Mouse (Mus musculus) lung, postnatal 0 days (tissue): ENCODE measurements around the gene Syf2. TPM values are rescaled to one million over a fixed set of nuclear protein-coding genes. Genes with fewer than 3 reads are reported as not detected.
A peak's percentile ranks its signal among the peaks of the same experiment; 100 is the strongest.

Experiments
- ATAC-seq: fragments of 200-750 bp; cut with Nextera tagmentation; 2 replicates; pipeline ENCODE4 v1.8.0; 2017; ENCODE audit warnings: moderate library complexity
- DNase-seq: peaks from one replicate; pipeline ENCODE4 v3.0.0-alpha.2; 2016; ENCODE audit warnings: low spot score
- H3K27ac ChIP-seq: fragments of 300-500 bp; sonication (generic); 2 replicates; pipeline ENCODE4 v1.5.1; 2014; ENCODE audit warnings: antibody characterized with exemption, mild to moderate bottlenecking, low read length, mixed read lengths
- H3K27me3 ChIP-seq: fragments of 300-500 bp; sonication (generic); replicated peaks from 2 replicates; pipeline ENCODE4 v1.6.1; 2014; ENCODE audit warnings: low read length, mixed read lengths; ENCODE audit not compliant: insufficient read depth
- H3K36me3 ChIP-seq: fragments of 300-500 bp; sonication (generic); 2 replicates; pipeline ENCODE4 v1.6.1; 2014; ENCODE audit warnings: low read length, mixed read lengths; ENCODE audit not compliant: insufficient read depth
- H3K4me1 ChIP-seq: fragments of 300-500 bp; sonication (generic); 2 replicates; pipeline ENCODE4 v1.6.1; 2014; ENCODE audit warnings: antibody characterized with exemption, low read depth, low read length, mixed read lengths; ENCODE audit not compliant: insufficient read depth
- H3K4me2 ChIP-seq: fragments of 300-500 bp; sonication (generic); replicated peaks from 2 replicates; pipeline ENCODE4 v1.6.1; 2014; ENCODE audit warnings: low read depth, mild to moderate bottlenecking, low read length, moderate library complexity, mixed read lengths
- H3K4me3 ChIP-seq: fragments of 300-500 bp; sonication (generic); 2 replicates; pipeline ENCODE4 v1.5.1; 2014; ENCODE audit warnings: low read depth, low read length
- H3K9ac ChIP-seq: fragments of 300-500 bp; sonication (generic); replicated peaks from 2 replicates; pipeline ENCODE4 v1.6.1; 2014; ENCODE audit warnings: low read depth, mild to moderate bottlenecking
- H3K9me3 ChIP-seq: fragments of 300-500 bp; sonication (generic); 2 replicates; pipeline ENCODE4 v1.6.1; 2016; ENCODE audit warnings: low read length, mixed read lengths
- CTCF ChIP-seq: IDR thresholded peaks from 2 replicates; pipeline ENCODE4 v1.5.1; 2016; ENCODE audit warnings: antibody characterized with exemption, mild to moderate bottlenecking
- EP300 ChIP-seq: IDR thresholded peaks from 2 replicates; pipeline ENCODE4 v1.6.1; 2016; ENCODE audit warnings: antibody characterized with exemption, mild to moderate bottlenecking, control low read depth
- WGBS: fragments of 180-500 bp; shearing (Covaris S2); extraction: QIAGEN DNeasy Blood & Tissue Kit; methylation state at CpG from one replicate; pipeline ENCODE4 v1.1.7; 2014; 5-methylcytosine and 5-hydroxymethylcytosine counted together
- polyA plus RNA-seq: library from polyadenylated mRNA; unstranded; fragments of >200 nt; fragmentation: Nextera tagmentation; extraction: Ambion mirVana; gene quantifications from 2 replicates; pipeline ENCODE4 v1.2.1, GENCODE M21; 2015

The Syf2 gene
- polyA plus RNA-seq, 1 experiment from 2014 or later: 132 TPM

DNA sequence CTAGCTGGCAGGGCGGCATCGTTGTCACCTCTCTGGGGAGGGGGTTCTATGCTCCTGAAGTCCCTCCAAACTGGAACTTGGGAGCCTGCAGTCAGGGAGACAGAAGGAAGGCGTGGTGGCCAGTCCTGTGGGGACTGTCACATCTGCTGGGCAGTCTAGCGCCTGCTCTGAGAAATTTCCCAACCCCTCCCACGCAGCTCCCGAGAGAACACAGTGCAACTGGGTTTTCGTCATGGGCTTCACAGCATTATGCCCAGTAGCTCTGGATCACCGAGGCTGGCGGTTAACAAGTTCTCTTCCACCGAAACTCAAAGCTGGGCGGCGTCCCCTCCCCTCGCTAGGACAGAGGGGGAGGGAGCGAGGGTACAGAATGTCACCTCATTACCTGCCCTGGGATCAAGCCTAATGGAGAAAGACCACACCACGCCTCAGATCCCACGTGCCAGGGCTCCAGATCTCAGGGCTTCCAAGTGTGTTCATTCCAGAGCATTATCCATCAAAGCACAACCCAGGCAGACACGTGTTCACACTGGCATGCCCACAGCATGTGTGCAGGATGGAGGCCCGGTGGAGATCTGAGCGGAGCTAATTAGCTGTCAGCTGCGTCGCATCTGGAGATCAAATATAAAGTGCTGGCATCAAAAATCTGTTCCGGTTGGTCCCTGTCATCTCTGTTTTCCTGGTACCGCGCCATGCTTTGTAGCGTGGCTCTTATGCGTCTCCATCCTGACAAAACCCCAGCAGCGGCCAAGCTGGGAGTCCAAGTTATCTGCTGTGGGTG is 13.2 kb downstream of the Syf2 start:
- Histone ChIP-seq H3K36me3 (no peaks in the 10 kb centered on the region), H3K4me3 (no peak overlapping the region), H3K27ac (no peak overlapping the region), H3K9me3 (no peaks in the 10 kb centered on the region), H3K4me1 (no peaks in the 10 kb centered on the region), H3K27me3 (no peaks in the 10 kb centered on the region), H3K4me2 (no peak overlapping the region), H3K9ac (no peak overlapping the region)
- DNase-seq (peak; percentile 51), ATAC-seq (peak; percentile 80)
- TF ChIP-seq CTCF: no peak
- TF ChIP-seq EP300: no peak; the same call in 1 of the 2 replicates
- WGBS: 33% methylated on average over 27 of the region's 27 CpGs

DNA sequence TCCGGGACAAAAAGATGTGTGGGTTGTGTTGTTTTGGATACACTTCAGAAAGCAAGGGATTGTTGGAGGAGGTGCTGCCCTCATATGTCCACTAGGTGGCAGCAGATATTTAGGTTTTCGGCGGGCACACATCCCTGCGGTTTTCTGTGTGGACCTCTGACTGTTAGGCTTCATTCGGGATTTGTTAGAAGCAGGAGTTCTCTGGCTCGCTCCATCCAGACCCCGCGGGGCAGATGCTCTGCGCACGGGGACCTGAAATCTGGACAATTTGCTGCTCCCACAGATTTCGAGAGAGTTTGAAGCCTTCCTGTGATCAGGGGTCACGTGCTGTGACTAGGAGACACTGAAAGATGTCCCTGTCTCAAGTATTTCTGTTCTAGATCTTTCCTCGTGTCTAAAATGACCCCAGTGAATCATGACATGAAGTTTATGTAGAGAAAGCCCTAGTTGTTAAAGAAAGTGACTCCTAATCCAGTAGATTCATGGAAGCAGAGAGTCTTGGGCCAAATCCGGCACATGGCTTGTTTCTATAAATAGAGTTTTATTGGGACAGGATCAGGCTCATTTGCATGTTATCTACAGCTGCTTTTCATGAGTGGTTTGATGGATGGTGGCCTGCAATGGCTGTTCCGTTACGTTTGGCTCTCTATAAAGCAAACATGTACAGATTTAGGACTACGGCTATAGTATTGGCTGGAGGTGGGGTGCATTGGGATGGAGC is 15.5 kb downstream of the Syf2 start:
- H3K4me1 ChIP-seq: no peaks in the 10 kb centered on the region
- H3K27me3 ChIP-seq: no peaks in the 10 kb centered on the region
- H3K27ac ChIP-seq: no peak overlapping the region
- 7% methylated on average over 17 of the region's 17 CpGs for WGBS
- no peak overlapping the region for H3K9ac ChIP-seq
- peak; percentile 48 for ATAC-seq
- 0 out of 2 replicates have a peak overlapping the region, but pooled peaks have one; percentile 22 for H3K4me2 ChIP-seq
- H3K4me3 ChIP-seq: no peak overlapping the region
- no peaks in the 10 kb centered on the region for H3K36me3 ChIP-seq
- no peaks in the 10 kb centered on the region for H3K9me3 ChIP-seq
- DNase-seq: peak; percentile 86
- TF ChIP-seq CTCF (peak; percentile 92), EP300 (no peak)

DNA sequence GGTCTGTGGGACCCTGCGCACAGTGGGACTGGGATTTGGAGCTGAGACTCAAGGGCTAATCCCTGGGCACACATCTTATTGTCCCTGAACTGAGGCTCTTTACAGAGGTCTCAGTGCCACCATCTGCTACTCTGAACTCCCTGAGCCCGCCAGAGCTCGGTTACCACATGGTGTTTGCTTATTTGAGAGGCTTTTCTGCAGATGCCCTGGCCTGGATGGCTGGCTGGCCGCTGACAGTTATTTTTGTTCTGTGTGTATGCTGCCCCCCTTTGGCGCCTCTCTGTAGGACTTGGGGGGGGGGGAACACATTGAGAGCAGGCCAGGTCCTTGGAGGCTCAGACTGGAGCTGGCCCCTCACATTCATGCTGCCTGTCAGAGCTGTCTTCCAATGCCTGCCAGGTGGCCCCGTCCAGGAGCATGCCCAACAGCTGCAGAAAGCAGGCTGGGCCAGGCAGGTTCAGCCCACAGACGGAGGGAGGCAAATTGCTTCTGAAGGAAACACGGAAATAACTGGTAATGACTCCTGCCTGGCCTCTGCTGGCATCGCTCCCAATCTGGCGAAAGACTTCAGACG is 19.9 kb downstream of the Syf2 start:
- Histone ChIP-seq H3K4me2 (no peak overlapping the region), H3K36me3 (no peaks in the 10 kb centered on the region), H3K27me3 (no peaks in the 10 kb centered on the region), H3K27ac (no peak overlapping the region), H3K4me1 (no peaks in the 10 kb centered on the region), H3K4me3 (no peak overlapping the region), H3K9me3 (no peaks in the 10 kb centered on the region), H3K9ac (no peak overlapping the region)
- 15% methylated on average over 11 of the region's 11 CpGs for WGBS
- peak; percentile 53 for TF ChIP-seq CTCF
- no peak for TF ChIP-seq EP300
- ATAC-seq: peak; percentile 83
- peak; percentile 82 for DNase-seq

DNA sequence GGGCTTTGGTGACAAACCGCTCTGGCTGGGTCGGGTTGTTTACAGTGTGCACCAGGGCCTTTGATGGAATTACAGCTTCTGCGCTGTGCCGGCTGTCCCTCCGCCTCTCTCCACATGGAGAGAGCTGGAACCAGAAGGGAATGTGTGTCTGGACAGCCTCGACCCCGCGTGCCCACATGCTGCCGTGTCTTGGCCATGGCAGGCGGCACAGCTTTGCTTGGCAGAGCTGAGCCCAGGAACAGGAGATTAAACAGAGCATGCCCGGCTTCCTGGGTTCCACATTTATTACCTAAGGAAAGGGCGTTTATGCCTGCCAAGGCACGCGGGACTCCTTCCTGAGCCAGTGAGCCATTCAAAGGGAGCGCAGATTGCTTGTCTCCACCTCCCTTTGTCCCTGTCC is 23.8 kb downstream of the Syf2 start:
- Histone ChIP-seq H3K9ac (no peak overlapping the region), H3K27ac (no peak overlapping the region), H3K4me1 (no peaks in the 10 kb centered on the region), H3K27me3 (no peaks in the 10 kb centered on the region), H3K9me3 (no peaks in the 10 kb centered on the region), H3K4me3 (no peak overlapping the region), H3K4me2 (no peak overlapping the region), H3K36me3 (no peaks in the 10 kb centered on the region)
- TF ChIP-seq CTCF (no peak), EP300 (no peak)
- no peak for DNase-seq
- WGBS: 19% methylated on average over 15 of the region's 15 CpGs
- ATAC-seq: no peak

DNA sequence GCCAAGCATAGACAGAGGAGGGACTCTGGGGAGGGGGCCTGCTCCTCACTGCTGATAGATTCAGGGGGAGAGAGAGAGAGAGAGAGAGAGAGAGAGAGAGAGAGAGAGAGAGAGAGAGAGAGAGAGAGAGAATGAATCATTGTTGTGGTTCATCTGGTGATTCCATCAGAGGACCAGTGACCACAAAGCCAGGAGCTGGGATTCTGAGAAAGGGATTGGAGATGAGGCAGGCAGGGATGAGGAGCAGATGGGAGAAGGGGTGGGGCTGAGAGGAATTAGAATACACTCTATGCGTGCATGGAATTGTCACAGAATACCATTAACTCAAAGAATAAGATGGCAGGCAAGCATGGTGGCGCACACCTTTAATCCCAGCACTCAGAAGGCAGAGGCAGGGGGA is 24.5 kb downstream of the Syf2 start:
- no peak for DNase-seq
- ATAC-seq: no peak
- no peaks in the 10 kb centered on the region for H3K4me1 ChIP-seq
- no peaks in the 10 kb centered on the region for H3K9me3 ChIP-seq
- no peak overlapping the region for H3K9ac ChIP-seq
- H3K27ac ChIP-seq: no peak overlapping the region
- TF ChIP-seq CTCF (no peak), EP300 (no peak)
- H3K27me3 ChIP-seq: no peaks in the 10 kb centered on the region
- H3K36me3 ChIP-seq: no peaks in the 10 kb centered on the region
- H3K4me3 ChIP-seq: no peak overlapping the region
- no peak overlapping the region for H3K4me2 ChIP-seq
- 92% methylated on average over 2 of the region's 2 CpGs for WGBS

DNA sequence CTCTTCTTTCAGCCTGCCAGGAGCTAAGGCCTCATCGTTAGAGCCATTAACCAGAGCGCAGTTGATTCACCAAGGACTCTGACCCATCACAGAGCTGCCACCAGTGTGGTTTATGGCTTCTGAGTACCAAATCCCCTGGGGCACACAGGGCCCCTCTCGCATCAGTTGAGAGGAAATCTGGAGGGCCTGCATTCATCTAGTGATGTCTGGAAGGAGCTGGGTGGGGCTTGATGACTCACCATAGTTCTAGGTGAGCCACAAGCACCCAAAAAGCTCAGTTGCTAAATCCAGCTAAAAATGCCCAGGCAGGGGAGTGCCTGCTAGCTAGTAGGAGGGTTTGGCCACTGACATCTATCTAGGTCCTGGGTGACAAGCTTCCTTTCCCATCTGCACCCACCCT is 25.1 kb downstream of the Syf2 start:
- no peaks in the 10 kb centered on the region for H3K27me3 ChIP-seq
- no peak for ATAC-seq

More for the DNA sequence above, 25.1 kb downstream of the Syf2 start:
- no peaks in the 10 kb centered on the region for H3K9me3 ChIP-seq
- no peak overlapping the region for H3K9ac ChIP-seq
- H3K4me3 ChIP-seq: no peak overlapping the region
- no peaks in the 10 kb centered on the region for H3K4me1 ChIP-seq
- no peak for DNase-seq
- 72% methylated on average over 3 of the region's 3 CpGs for WGBS
- H3K36me3 ChIP-seq: no peaks in the 10 kb centered on the region
- no peak for TF ChIP-seq CTCF
- TF ChIP-seq EP300: no peak
- H3K27ac ChIP-seq: no peak overlapping the region
- H3K4me2 ChIP-seq: no peak overlapping the region
